Mouse (Mus musculus): ENCODE results near the gene Dnajc17. TPM values are rescaled to one million over a fixed set of nuclear protein-coding genes. Genes with fewer than 3 reads are reported as not detected.
A peak's percentile ranks its signal among the peaks of the same experiment; 100 is the strongest.

Gene Dnajc17
- polyA plus RNA-seq, 2 experiments = 5.4 to 9.5 TPM

GRCm38 (mm10) chr2:119163999-119164398 lies 44.6 kb downstream of the Dnajc17 start:
- DNase-seq (ENCODE audit: low read depth in 3 of 3, low spot score in 3 of 3) (no peak), ATAC-seq (ENCODE audit: insufficient read depth) (no peak)
- Histone ChIP-seq H3K9ac (replicated peaks) (no peak overlapping the region), H3K27me3 (ENCODE audit: control insufficient read depth, insufficient read depth, low read length) (peaks cover 23% of the 10 kb centered on the region), H3K4me3 (ENCODE audit: insufficient read depth in 1 of 2, low read depth in 2 of 2, low read length in 2 of 2) (no peak overlapping the region), H3K36me3 (replicated peaks; ENCODE audit: control insufficient read depth, insufficient read depth, low read depth) (no peaks in the 10 kb centered on the region), H3K27ac (no peak overlapping the region), H3K9me3 (ENCODE audit: control insufficient read depth, low read length) (no peaks in the 10 kb centered on the region), H3K4me1 (replicated peaks; ENCODE audit: control insufficient read depth in 2 of 2, insufficient read depth in 2 of 2, low read length in 1 of 2) (peaks cover 13 to 15% of the 10 kb centered on the region in 2 experiments), H3K4me2 (ENCODE audit: low read depth) (no peak overlapping the region)
- TF ChIP-seq CTCF (IDR thresholded peaks at IDR 0.05; ENCODE audit: low read depth) (no peak), EP300 (IDR thresholded peaks at IDR 0.05; ENCODE audit: low read depth) (no peak)
- WGBS (ENCODE audit: insufficient replicate concordance) = 80% methylated on average over 4 of the region's 4 CpGs

DNA sequence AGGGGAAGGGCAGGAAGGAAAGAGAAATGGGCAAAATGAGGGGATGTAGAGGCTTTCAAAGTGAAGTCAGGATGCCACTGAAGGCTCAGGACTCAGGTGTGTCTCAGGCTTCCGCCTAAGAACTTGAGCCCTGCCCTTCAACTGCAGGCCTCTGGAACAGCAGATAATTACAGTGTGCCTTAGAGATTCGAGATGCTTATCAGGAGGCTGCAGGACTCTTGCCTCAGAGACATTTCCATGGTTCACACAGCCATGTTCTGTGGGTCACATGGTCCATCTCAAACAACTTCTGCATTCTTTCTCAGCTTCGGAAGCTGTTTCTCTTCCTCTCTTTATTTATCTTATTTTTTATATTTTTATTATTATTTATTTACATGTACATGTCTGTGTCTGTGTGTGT lies 45.5 kb downstream of the Dnajc17 start:
- TF ChIP-seq EP300 (IDR thresholded peaks at IDR 0.05; ENCODE audit: low read depth) (peak; percentile 44; the same call in 1 of the 2 replicates), CTCF (IDR thresholded peaks at IDR 0.05; ENCODE audit: low read depth) (no peak)
- peak in 2 of 3 experiments; percentile 44 to 55 for DNase-seq (ENCODE audit: low read depth in 3 of 3, low spot score in 3 of 3)
- Histone ChIP-seq H3K9me3 (ENCODE audit: control insufficient read depth, low read length) (no peaks in the 10 kb centered on the region), H3K9ac (replicated peaks) (no peak overlapping the region), H3K27me3 (ENCODE audit: control insufficient read depth, insufficient read depth, low read length) (peaks cover 17% of the 10 kb centered on the region), H3K27ac (no peak overlapping the region), H3K36me3 (replicated peaks; ENCODE audit: control insufficient read depth, insufficient read depth, low read depth) (no peaks in the 10 kb centered on the region), H3K4me3 (ENCODE audit: insufficient read depth in 1 of 2, low read depth in 2 of 2, low read length in 2 of 2) (no peak overlapping the region), H3K4me2 (ENCODE audit: low read depth) (no peak overlapping the region), H3K4me1 (replicated peaks; ENCODE audit: control insufficient read depth in 2 of 2, insufficient read depth in 2 of 2, low read length in 1 of 2) (peaks cover 13 to 15% of the 10 kb centered on the region in 2 experiments)
- 15% methylated on average over 3 of the region's 3 CpGs for WGBS (ENCODE audit: insufficient replicate concordance)
- ATAC-seq (ENCODE audit: insufficient read depth) = peak; percentile 38; the same call in 1 of the 2 replicates

DNA sequence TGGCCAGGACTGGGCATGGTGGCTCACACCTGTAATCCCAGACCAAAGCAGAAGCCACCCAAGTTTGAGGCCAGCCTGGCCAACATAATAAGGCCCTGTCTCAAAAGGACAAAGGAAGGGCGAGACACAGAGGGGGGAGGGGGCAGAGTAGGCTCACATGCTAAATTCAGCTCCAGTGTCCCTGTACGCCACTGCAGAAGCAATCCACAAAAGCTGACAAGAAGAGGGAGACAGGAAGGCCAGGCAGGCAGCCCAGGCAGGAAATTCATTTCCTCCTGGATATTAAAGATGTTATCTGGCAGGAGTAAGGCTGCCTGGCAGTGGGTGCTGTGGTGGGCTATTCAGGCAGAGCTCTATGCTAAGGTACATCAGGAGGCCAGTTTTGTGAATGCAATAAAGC lies 47.3 kb downstream of the Dnajc17 start:
- Histone ChIP-seq H3K27ac (no peak overlapping the region), H3K4me1 (replicated peaks; ENCODE audit: control insufficient read depth in 2 of 2, insufficient read depth in 2 of 2, low read length in 1 of 2) (peaks cover 10 to 12% of the 10 kb centered on the region in 2 experiments), H3K27me3 (ENCODE audit: control insufficient read depth, insufficient read depth, low read length) (no peaks in the 10 kb centered on the region), H3K4me3 (ENCODE audit: insufficient read depth in 1 of 2, low read depth in 2 of 2, low read length in 2 of 2) (no peak overlapping the region), H3K36me3 (replicated peaks; ENCODE audit: control insufficient read depth, insufficient read depth, low read depth) (no peaks in the 10 kb centered on the region), H3K4me2 (ENCODE audit: low read depth) (no peak overlapping the region), H3K9me3 (ENCODE audit: control insufficient read depth, low read length) (no peaks in the 10 kb centered on the region), H3K9ac (replicated peaks) (no peak overlapping the region)
- 47% methylated on average over 2 of the region's 2 CpGs for WGBS (ENCODE audit: insufficient replicate concordance)
- TF ChIP-seq CTCF (IDR thresholded peaks at IDR 0.05; ENCODE audit: low read depth) (no peak), EP300 (IDR thresholded peaks at IDR 0.05; ENCODE audit: low read depth) (no peak)
- ATAC-seq (ENCODE audit: insufficient read depth) (no peak), DNase-seq (ENCODE audit: low read depth in 3 of 3, low spot score in 3 of 3) (no peak)

GRCm38 (mm10) chr2:119157836-119158235 lies 50.8 kb downstream of the Dnajc17 start:
- no peak for TF ChIP-seq EP300 (IDR thresholded peaks at IDR 0.05; ENCODE audit: low read depth)
- TF ChIP-seq CTCF (IDR thresholded peaks at IDR 0.05; ENCODE audit: low read depth) = no peak
- no peaks in the 10 kb centered on the region for H3K27me3 ChIP-seq (ENCODE audit: control insufficient read depth, insufficient read depth, low read length)
- DNase-seq (ENCODE audit: low read depth in 3 of 3, low spot score in 3 of 3) (no peak), ATAC-seq (ENCODE audit: insufficient read depth) (no peak)
- H3K9me3 ChIP-seq (ENCODE audit: control insufficient read depth, low read length) = no peaks in the 10 kb centered on the region
- H3K36me3 ChIP-seq (replicated peaks; ENCODE audit: control insufficient read depth, insufficient read depth, low read depth) = peaks cover 16% of the 10 kb centered on the region
- no peak overlapping the region for H3K9ac ChIP-seq (replicated peaks)
- H3K27ac ChIP-seq = peak overlapping the region; percentile 78; the same call in 1 of the 2 replicates
- H3K4me2 ChIP-seq (ENCODE audit: low read depth) = peak overlapping the region; percentile 96
- peaks cover 24 to 26% of the 10 kb centered on the region in 2 experiments for H3K4me1 ChIP-seq (replicated peaks; ENCODE audit: control insufficient read depth in 2 of 2, insufficient read depth in 2 of 2, low read length in 1 of 2)
- no peak overlapping the region; a peak in 1 of 4 replicates for H3K4me3 ChIP-seq (ENCODE audit: insufficient read depth in 1 of 2, low read depth in 2 of 2, low read length in 2 of 2)

- peak within 1 kb of the TSS; percentile 96 for H3K4me2 ChIP-seq (ENCODE audit: low read depth)
- H3K4me1 ChIP-seq (replicated peaks; ENCODE audit: control insufficient read depth in 2 of 2, insufficient read depth in 2 of 2, low read length in 1 of 2) = peaks cover 23 to 24% of the 10 kb centered on the region in 2 experiments
- H3K9ac ChIP-seq (replicated peaks) = peak within 1 kb of the TSS; percentile 98
- peak; percentile 89 to 91 (median 91) for DNase-seq (ENCODE audit: low read depth in 3 of 3, low spot score in 3 of 3)
- H3K9me3 ChIP-seq (ENCODE audit: control insufficient read depth, low read length) = no peaks in the 10 kb centered on the region
- H3K27me3 ChIP-seq (ENCODE audit: control insufficient read depth, insufficient read depth, low read length) = no peaks in the 10 kb centered on the region
- H3K27ac ChIP-seq = peak within 1 kb of the TSS; percentile 97
- peak; percentile 36 for TF ChIP-seq CTCF (IDR thresholded peaks at IDR 0.05; ENCODE audit: low read depth)
- TF ChIP-seq EP300 (IDR thresholded peaks at IDR 0.05; ENCODE audit: low read depth) = no peak
- peaks cover 24% of the 10 kb centered on the region for H3K36me3 ChIP-seq (replicated peaks; ENCODE audit: control insufficient read depth, insufficient read depth, low read depth)
- peak; percentile 76 for ATAC-seq (ENCODE audit: insufficient read depth)
- H3K4me3 ChIP-seq (ENCODE audit: insufficient read depth in 1 of 2, low read depth in 2 of 2, low read length in 2 of 2) = peak within 1 kb of the TSS; percentile 76 to 100
- 1% methylated on average over 57 of the region's 57 CpGs for WGBS (ENCODE audit: insufficient replicate concordance)
Observed at GRCm38 (mm10) chr2:119156681-119157572, 51.7 kb downstream of the Dnajc17 start, which contains the start of gene Rmdn3. Gene Rmdn3 (minus strand): TSS chr2:119157034.

All from liver, embryonic 14.5 days (tissue).